Mouse (Mus musculus) kidney, embryonic 16.5 days (tissue): ENCODE data around the gene Fmo2. TPM values are rescaled to one million over a fixed set of nuclear protein-coding genes. Genes with fewer than 3 reads are reported as not detected.
A peak's percentile ranks its signal among the peaks of the same experiment; 100 is the strongest.

Experiments used
- ATAC-seq: fragments of 200-750 bp; cut with Nextera tagmentation; 2 replicates; pipeline ENCODE4 v1.8.0; 2017; ENCODE audit warnings: moderate TSS enrichment; ENCODE audit not compliant: low FRiP score, low TSS enrichment
- H3K27ac ChIP-seq: fragments of 300-500 bp; sonication (generic); 2 replicates; pipeline ENCODE4 v1.5.1; 2014; ENCODE audit warnings: low read length
- H3K27me3 ChIP-seq: fragments of 300-500 bp; sonication (generic); 2 replicates; pipeline ENCODE4 v1.6.1; 2014; ENCODE audit warnings: low read length, control low read depth, mixed read lengths; ENCODE audit not compliant: insufficient read depth
- H3K36me3 ChIP-seq: fragments of 300-500 bp; sonication (generic); 2 replicates; pipeline ENCODE4 v1.6.1; 2014; ENCODE audit warnings: low read length, control low read depth, mixed read lengths; ENCODE audit not compliant: insufficient read depth
- H3K4me1 ChIP-seq: fragments of 300-500 bp; sonication (generic); 2 replicates; pipeline ENCODE4 v1.6.1; 2014; ENCODE audit warnings: low read length, control low read depth, mixed read lengths; ENCODE audit not compliant: insufficient read depth
- H3K4me2 ChIP-seq: fragments of 300-500 bp; sonication (generic); replicated peaks from 2 replicates; pipeline ENCODE4 v1.6.1; 2014; ENCODE audit warnings: low read depth, low read length
- H3K4me3 ChIP-seq: fragments of 300-500 bp; sonication (generic); 2 replicates; pipeline ENCODE4 v1.5.1; 2014; ENCODE audit warnings: mild to moderate bottlenecking, low read length
- H3K9ac ChIP-seq: fragments of 300-500 bp; sonication (generic); replicated peaks from 2 replicates; pipeline ENCODE4 v1.6.1; 2014; ENCODE audit warnings: low read length
- H3K9me3 ChIP-seq: fragments of 300-500 bp; sonication (generic); 2 replicates; pipeline ENCODE4 v1.6.1; 2016; ENCODE audit warnings: low read length, control low read depth
- WGBS: fragments of 180-500 bp; shearing (Covaris S2); extraction: QIAGEN DNeasy Blood & Tissue Kit; methylation state at CpG from one replicate; pipeline ENCODE4 v1.1.7; 2014; 5-methylcytosine and 5-hydroxymethylcytosine counted together
- polyA plus RNA-seq: library from polyadenylated mRNA; unstranded; fragments of >200 nt; fragmentation: Nextera tagmentation; extraction: Ambion mirVana; gene quantifications from 2 replicates; pipeline ENCODE4 v1.2.1, GENCODE M21; 2015

Fmo2 gene
- polyA plus RNA-seq, 1 experiment from 2014 or later = 9.3 TPM

DNA sequence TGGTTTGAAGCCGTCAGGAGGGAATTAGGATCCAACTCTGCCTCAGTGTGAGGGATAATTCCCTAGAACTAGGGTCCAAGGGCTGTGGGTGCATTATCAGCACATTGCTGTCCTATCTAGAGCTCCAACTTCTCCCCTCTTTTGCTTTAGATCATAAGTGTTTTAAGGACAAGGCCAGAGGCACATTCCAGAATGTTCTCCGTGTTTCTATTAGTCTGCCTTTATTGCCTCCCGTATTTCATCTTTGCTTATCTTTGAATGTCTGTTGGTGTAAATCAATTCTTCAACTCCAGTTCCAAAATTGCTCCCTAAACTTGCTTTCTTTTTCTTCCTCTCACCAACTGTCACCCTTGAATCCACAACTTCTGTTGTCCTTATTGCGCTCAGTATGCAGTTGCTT lies 33.9 kb upstream of the Fmo2 start:
- Histone ChIP-seq H3K4me2 (no peak overlapping the region), H3K4me1 (no peaks in the 10 kb centered on the region), H3K36me3 (no peaks in the 10 kb centered on the region), H3K4me3 (no peak overlapping the region), H3K27me3 (no peaks in the 10 kb centered on the region), H3K27ac (peak overlapping the region; percentile 48; the same call in 1 of the 2 replicates), H3K9me3 (no peaks in the 10 kb centered on the region), H3K9ac (no peak overlapping the region)
- 69% methylated on average over 4 of the region's 4 CpGs for WGBS
- 0 out of 2 replicates have a peak, but pooled peaks have one; percentile 42 for ATAC-seq

DNA sequence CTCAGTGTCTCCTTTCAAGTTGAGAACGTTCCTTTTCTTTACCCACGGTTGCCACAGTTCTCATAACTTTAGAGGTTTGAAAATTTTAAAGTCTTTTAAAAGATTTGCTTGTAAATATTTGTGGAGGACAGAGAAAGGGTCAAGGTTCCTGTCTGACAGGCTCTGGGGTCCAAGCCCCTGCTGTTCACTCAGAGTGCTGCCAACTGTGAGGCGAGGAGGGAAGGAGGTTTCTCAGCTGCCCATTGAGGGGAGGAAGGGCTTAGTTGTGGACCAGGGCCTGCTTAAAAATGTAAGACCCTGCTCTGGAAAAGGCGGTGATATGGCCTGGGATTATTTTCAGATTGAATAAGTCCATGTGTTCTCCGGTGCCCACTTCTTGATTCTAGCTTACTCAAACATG lies 33.4 kb upstream of the Fmo2 start:
- H3K36me3 ChIP-seq = no peaks in the 10 kb centered on the region
- H3K9me3 ChIP-seq = no peaks in the 10 kb centered on the region
- no peak for ATAC-seq
- H3K4me3 ChIP-seq = no peak overlapping the region
- H3K27me3 ChIP-seq = no peaks in the 10 kb centered on the region
- H3K27ac ChIP-seq = peak overlapping the region; percentile 48; the same call in 1 of the 2 replicates
- H3K4me2 ChIP-seq = no peak overlapping the region
- no peak overlapping the region for H3K9ac ChIP-seq
- H3K4me1 ChIP-seq = no peaks in the 10 kb centered on the region
- WGBS = 81% methylated on average over 5 of the region's 5 CpGs

- H3K9me3 ChIP-seq = no peaks in the 10 kb centered on the region
- H3K4me1 ChIP-seq = no peaks in the 10 kb centered on the region
- H3K36me3 ChIP-seq = no peaks in the 10 kb centered on the region
- H3K27me3 ChIP-seq = no peaks in the 10 kb centered on the region
- H3K4me2 ChIP-seq = no peak overlapping the region
- H3K27ac ChIP-seq = no peak overlapping the region
- no peak overlapping the region for H3K4me3 ChIP-seq
- ATAC-seq = no peak; the same call in 1 of the 2 replicates
- 66% methylated on average over 4 of the region's 4 CpGs for WGBS
- no peak overlapping the region for H3K9ac ChIP-seq
Measured at GRCm38 (mm10) chr1:162931310-162931875, 32.9 kb upstream of the Fmo2 start.

DNA sequence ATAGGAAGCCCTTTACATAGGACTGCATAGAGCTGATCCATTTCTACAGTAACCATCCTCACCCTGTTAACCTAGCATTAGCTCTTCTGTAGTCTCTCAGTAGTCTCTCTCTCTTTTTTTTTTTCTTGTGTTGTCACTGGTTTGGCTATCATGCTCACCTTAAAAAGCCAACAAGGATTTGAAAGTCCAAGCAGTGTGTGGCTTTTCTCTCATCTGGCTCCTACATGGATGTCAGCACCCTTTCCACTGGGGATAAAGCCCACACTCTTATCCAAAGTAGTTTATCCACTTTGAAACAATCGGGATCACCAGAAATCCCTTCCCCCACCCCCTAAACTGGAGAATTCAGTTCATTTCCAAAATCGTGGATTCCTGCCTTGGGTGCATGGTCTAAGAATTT lies 32.1 kb upstream of the Fmo2 start:
- Histone ChIP-seq H3K4me1 (no peaks in the 10 kb centered on the region), H3K9me3 (no peaks in the 10 kb centered on the region), H3K36me3 (no peaks in the 10 kb centered on the region), H3K27ac (no peak overlapping the region), H3K9ac (no peak overlapping the region), H3K4me3 (no peak overlapping the region), H3K4me2 (no peak overlapping the region), H3K27me3 (no peaks in the 10 kb centered on the region)
- 72% methylated on average over 2 of the region's 2 CpGs for WGBS
- ATAC-seq = no peak

- ATAC-seq = no peak
- H3K27ac ChIP-seq = no peak overlapping the region
- 81% methylated on average over 3 of the region's 3 CpGs for WGBS
Measured at GRCm38 (mm10) chr1:162929146-162929545, 30.6 kb upstream of the Fmo2 start.

DNA sequence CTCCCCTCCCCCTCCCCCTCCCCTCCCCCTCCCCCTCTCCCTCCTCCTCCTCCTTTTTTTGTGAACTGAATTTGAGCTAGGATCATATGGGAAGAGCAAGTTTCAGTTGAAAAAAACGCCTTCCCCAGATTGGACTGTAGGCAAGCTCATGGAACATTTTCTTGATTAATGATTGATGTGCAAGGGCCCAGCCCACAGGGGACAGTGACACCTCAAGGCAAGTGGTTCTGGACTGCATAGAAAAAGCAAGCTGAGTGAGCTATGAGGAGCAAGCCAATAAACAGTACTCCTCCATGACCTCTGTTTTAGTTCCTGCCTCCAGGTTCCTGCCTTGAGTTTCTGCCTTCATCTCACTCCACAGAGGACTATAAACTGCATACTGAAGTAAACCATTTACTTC lies 26.6 kb upstream of the Fmo2 start:
- Histone ChIP-seq H3K9me3 (no peaks in the 10 kb centered on the region), H3K4me2 (no peak overlapping the region), H3K27ac (no peak overlapping the region), H3K9ac (no peak overlapping the region), H3K36me3 (no peaks in the 10 kb centered on the region), H3K4me1 (no peaks in the 10 kb centered on the region), H3K4me3 (no peak overlapping the region), H3K27me3 (no peaks in the 10 kb centered on the region)
- ATAC-seq = no peak
- WGBS = 79% methylated on average over 1 of the region's 1 CpGs

More at GRCm38 (mm10) chr1:162929146-162929545, 30.6 kb upstream of the Fmo2 start:
- H3K9ac ChIP-seq = no peak overlapping the region
- no peaks in the 10 kb centered on the region for H3K36me3 ChIP-seq
- no peaks in the 10 kb centered on the region for H3K9me3 ChIP-seq
- H3K4me1 ChIP-seq = no peaks in the 10 kb centered on the region
- no peak overlapping the region for H3K4me2 ChIP-seq
- no peak overlapping the region for H3K4me3 ChIP-seq
- no peaks in the 10 kb centered on the region for H3K27me3 ChIP-seq

GRCm38 (mm10) chr1:162916661-162917060 lies 18.1 kb upstream of the Fmo2 start:
- no peak overlapping the region for H3K4me3 ChIP-seq
- H3K36me3 ChIP-seq = no peaks in the 10 kb centered on the region
- ATAC-seq = no peak
- no peak overlapping the region for H3K9ac ChIP-seq
- 66% methylated on average over 8 of the region's 8 CpGs for WGBS
- H3K27ac ChIP-seq = no peak overlapping the region
- H3K9me3 ChIP-seq = no peaks in the 10 kb centered on the region
- no peaks in the 10 kb centered on the region for H3K4me1 ChIP-seq
- H3K4me2 ChIP-seq = no peak overlapping the region
- no peaks in the 10 kb centered on the region for H3K27me3 ChIP-seq

- Histone ChIP-seq H3K4me3 (no peak overlapping the region), H3K27me3 (no peaks in the 10 kb centered on the region), H3K27ac (no peak overlapping the region), H3K36me3 (no peaks in the 10 kb centered on the region), H3K9ac (no peak overlapping the region), H3K9me3 (no peaks in the 10 kb centered on the region), H3K4me2 (no peak overlapping the region), H3K4me1 (no peaks in the 10 kb centered on the region)
- WGBS = 83% methylated on average over 4 of the region's 4 CpGs
- no peak for ATAC-seq
Measured at GRCm38 (mm10) chr1:162914932-162915556, 16.5 kb upstream of the Fmo2 start.

DNA sequence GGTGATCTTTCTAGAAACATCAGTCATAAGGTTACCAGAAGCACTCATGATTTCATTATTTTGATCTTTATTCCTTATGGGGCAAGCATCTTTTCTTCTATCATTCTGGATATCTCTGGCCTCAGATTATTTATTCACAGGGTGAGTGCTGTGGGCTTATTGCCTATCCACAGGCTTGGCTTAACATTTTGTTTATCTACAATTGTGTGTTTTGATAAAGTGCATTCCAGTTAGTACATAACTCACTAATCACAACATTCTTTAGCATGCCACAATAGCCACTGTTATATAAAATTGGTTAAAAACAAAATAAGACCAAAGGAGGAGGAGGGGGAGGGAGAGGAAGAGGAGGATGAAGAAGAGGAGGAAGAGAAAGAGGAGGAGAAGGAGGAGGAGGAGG lies 13.6 kb upstream of the Fmo2 start:
- no peak for ATAC-seq
- H3K4me3 ChIP-seq = no peak overlapping the region
- H3K27me3 ChIP-seq = no peaks in the 10 kb centered on the region
- H3K4me2 ChIP-seq = no peak overlapping the region
- H3K4me1 ChIP-seq = no peaks in the 10 kb centered on the region
- no peak overlapping the region for H3K27ac ChIP-seq
- H3K9me3 ChIP-seq = no peaks in the 10 kb centered on the region
- H3K9ac ChIP-seq = no peak overlapping the region
- H3K36me3 ChIP-seq = no peaks in the 10 kb centered on the region

DNA sequence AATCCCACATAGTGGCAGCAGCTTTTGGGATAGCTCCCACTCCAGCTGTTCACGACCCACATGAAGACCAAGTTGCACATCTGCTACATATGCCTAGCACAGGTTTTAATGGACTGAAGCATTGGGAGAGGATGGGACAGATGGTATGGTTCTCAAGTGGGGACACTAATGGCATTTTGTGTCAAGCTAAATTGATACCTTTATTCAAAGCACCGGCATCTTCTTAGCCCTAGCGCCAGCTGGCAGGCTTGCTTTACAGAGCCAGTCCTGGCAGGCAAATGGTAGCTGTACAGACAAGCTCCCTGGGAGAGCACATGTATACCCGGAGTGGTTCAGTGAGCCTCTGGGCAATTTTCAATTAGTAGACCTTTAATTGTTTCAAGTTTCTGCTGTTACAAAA lies 3.4 kb upstream of the Fmo2 start:
- Histone ChIP-seq H3K9ac (no peak overlapping the region), H3K4me2 (no peak overlapping the region), H3K27ac (no peak overlapping the region), H3K4me1 (no peaks in the 10 kb centered on the region), H3K9me3 (no peaks in the 10 kb centered on the region), H3K27me3 (no peaks in the 10 kb centered on the region), H3K4me3 (no peak overlapping the region), H3K36me3 (no peaks in the 10 kb centered on the region)
- ATAC-seq = no peak
- 47% methylated on average over 4 of the region's 4 CpGs for WGBS
